Mouse (Mus musculus) right cerebral cortex, postnatal 25 days (tissue): Measurements from ENCODE around the gene Hoxb6.

Experiments
- DNase-seq: peaks from one replicate; pipeline ENCODE4 v3.0.0; 2022

Hoxb6 gene

GRCm38 (mm10) chr11:96302381-96303150, 10.3 kb downstream of the Hoxb6 start:
- DNase-seq = no peak

GRCm38 (mm10) chr11:96303151-96304099, 11.1 kb downstream of the Hoxb6 start, which contains the start of gene Hoxb5:
Gene Hoxb5, plus strand, starts transcription at chr11:96303336.
- DNase-seq = no peak

DNA sequence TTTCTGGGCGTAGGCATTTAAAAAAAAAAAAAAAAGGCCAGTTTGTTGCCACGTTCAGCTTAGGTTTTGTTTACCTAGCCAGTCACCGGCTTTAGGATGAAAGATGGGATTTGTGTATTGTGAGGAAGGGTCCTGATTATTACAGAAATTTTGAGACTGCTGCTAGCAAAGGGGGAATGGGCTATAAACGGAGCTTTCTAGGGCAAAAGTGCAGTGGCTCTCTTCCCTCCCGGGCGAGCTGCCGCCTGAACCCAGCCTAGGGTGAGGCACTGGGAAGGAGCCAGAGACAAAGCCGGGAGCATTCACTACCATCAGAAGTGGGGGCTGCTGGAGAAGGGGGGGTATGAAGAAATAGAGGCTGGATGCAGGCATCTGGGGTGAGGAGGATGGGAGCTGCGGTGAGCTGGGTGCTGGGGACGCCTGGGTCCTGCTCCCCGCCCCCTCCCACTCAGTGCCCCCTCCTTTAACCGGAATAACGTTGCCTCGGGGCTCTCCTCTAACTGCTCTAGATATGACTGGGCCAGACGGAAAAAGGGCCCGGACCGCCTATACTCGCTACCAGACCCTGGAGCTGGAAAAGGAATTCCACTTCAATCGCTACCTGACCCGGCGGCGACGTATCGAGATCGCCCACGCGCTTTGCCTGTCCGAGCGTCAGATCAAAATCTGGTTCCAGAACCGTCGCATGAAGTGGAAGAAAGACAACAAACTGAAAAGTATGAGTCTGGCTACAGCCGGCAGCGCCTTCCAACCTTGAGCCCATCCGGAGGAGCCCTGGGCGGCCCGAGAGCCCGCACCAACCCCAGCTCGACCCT, 12.3 kb downstream of the Hoxb6 start:
- no peak for DNase-seq

DNA sequence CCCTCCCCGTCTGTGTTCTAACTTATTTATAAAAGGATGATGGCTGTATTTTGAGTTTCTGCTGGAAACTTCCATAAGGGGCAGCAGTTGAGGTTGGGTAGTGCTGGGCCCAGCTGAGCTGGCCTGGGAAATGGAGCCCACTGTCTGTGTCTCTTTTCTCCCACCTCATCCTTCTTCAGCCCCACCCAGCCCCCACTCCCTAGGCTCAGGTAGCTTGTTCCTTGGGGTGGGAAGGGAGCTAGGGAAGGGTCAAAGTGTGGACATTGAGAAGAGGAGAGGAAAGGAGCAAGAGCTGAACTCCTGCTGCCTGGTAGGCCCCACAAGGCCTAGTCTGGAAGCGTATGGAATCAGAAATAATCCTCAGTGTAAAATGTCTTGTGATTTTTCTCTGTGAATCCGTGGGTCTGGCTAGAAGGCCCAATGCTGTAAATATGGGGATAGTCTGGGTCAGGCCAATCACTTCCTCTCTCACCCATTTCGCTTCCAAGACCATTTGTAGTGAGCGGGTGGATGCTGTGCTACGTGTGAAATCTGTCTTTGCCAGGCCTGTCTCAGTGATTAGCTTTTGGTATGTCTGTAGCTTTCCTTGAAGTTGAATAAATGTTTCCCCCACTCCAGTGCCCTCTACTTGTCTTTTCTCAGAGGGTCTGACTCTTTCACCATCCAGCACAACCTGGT, 13.4 kb downstream of the Hoxb6 start:
- DNase-seq = no peak

GRCm38 (mm10) chr11:96306183-96306907, 14.1 kb downstream of the Hoxb6 start:
- DNase-seq = no peak

GRCm38 (mm10) chr11:96306908-96307269, 14.6 kb downstream of the Hoxb6 start:
- DNase-seq = no peak

GRCm38 (mm10) chr11:96308763-96309162, 16.5 kb downstream of the Hoxb6 start:
- DNase-seq = no peak

GRCm38 (mm10) chr11:96309288-96309687, 17.0 kb downstream of the Hoxb6 start:
- DNase-seq = no peak

GRCm38 (mm10) chr11:96310183-96310938, 18.1 kb downstream of the Hoxb6 start:
- DNase-seq = no peak

DNA sequence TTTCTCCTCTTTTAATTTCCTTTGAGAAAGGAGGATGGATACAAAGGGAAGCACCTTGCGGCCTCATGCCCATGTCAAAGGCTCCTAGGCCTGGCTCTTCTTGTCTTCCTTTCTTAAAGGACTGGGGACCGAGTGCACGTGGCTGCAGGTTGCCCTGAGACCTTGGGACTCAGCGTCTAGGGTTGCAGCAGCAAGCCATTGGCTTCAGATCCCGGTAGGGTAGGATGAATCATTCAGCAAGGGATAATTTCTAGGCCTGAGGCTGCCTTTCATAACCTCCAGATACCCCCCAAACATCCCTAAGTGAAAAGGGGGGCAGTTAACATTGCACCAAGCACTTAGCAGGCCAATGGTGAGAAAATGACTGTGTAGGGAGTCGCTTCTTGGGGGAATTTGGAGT, 18.8 kb downstream of the Hoxb6 start:
- DNase-seq = no peak

GRCm38 (mm10) chr11:96311520-96312417, 19.5 kb downstream of the Hoxb6 start:
- DNase-seq = no peak

- no peak for DNase-seq
Observed at GRCm38 (mm10) chr11:96313134-96313533, 20.9 kb downstream of the Hoxb6 start.

DNA sequence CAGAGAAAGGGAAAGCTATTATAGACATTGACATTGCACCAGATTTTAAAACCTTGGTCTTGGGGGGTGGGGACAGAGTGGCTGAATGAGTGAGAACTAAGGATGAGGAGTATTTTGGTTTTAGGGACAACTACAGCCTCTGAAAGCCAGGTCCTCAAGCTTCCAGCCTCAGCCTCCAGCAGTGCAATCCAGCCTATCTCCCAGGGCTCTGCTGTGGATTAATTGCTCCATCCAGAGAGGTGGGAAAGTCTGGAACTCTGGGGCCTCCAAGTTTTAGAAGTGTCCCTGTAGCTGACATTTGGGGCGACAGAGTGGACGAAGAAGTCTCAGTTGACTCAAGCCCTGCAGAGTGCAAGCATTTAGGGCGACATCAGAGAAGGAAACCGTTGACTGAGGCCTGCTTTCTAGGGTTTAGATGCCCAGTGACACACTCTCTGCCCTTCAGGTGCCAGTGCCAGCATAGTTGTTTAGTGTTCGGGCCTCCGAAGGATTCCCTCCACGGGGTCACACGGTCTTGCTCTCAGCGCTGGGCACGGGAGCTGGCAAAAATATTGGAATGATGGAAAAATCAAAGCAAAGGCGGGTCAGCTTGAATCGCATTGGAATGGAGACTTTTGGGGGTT, 21.6 kb downstream of the Hoxb6 start:
- no peak for DNase-seq

DNA sequence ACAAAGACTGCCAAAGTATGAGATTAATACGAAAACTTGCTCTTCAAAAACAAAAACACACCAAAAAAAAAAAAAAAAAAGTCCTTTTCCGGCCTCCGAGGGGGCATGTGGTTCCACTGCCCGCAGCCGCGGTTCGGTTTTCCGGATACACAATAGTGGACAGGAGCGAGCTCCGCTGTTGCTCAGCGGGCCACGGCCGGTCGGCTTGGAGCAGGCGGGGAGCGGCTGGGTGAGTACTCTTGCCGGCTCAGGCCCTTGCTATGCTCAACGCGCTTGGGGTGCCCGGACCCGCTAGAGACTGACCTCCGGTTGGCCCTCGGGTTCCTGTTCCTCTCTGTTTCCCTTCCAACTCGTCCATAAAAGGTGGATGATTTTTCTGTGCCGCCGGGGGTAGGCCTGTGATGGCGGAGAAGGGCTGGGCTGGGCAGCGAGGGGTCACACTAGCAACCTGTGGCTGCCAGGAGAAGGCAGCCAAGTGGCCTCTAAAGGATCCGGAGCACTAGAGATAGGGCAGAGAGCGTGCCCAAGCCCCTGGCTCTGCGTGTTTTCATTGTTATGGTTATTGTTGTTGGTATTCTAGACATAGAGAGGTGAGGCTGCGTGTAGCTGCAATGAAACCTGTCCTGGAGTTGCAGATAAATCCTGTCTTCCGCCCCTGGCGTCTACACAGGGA, 22.5 kb downstream of the Hoxb6 start:
- DNase-seq = no peak

DNA sequence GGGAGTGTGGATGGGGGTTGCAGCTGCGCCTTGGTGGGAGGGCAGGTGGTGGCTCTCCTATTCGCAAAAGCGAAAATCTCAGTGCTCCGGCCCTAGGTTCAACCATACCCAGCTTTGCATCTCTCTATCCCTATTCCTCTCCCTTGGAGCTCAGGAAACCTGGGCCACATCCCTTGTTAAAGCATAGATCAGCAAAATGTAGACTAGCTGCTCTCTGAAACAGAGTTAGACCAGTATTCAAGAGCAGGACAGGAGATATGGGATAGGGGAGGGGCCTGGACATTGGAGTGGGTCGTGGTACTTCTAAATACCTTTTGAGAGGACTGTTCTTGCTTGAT, 23.0 kb downstream of the Hoxb6 start:
- DNase-seq = no peak

DNA sequence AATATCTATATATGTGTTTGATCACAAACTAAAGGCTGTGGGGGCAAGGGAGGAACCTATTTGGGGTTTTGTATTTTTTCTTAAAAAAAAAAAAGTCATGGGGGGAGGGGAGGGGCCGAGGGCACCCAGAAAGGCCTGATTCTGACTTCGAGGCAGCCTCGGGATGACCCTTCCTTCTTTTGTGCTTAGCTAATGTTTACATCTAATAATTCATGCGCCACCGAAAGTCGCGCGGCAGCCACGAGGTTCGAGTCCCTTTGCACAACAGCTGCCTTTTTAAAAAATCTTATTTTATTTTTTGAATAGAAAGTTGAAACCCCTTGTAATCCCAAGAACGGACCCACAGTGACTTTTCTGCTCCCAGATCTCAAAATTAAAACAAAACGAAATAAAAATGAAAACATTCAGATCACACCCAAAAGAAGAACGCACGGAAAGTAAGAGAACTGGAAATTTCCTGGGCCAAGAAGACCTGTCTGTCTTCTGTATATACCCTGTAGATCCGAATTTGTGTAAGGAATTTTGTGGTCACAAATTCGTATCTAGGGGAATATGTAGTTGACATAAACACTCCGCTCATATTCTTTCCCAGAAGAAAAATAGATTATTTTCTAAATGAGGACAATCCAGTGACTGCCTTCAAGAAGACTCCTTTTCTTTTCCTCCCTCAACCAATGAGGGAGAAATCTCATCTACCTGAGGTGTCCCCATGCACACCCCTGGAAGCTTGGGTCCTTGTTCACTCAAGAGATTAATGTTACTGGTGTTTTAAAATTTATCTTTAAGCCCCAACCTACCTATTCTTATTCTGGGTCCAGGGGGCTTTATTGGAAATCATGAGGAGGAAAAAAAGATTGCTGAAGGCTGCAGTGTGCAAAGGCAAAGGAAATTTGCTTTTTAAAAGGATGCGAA, 24.7 kb downstream of the Hoxb6 start:
- DNase-seq = no peak

DNA sequence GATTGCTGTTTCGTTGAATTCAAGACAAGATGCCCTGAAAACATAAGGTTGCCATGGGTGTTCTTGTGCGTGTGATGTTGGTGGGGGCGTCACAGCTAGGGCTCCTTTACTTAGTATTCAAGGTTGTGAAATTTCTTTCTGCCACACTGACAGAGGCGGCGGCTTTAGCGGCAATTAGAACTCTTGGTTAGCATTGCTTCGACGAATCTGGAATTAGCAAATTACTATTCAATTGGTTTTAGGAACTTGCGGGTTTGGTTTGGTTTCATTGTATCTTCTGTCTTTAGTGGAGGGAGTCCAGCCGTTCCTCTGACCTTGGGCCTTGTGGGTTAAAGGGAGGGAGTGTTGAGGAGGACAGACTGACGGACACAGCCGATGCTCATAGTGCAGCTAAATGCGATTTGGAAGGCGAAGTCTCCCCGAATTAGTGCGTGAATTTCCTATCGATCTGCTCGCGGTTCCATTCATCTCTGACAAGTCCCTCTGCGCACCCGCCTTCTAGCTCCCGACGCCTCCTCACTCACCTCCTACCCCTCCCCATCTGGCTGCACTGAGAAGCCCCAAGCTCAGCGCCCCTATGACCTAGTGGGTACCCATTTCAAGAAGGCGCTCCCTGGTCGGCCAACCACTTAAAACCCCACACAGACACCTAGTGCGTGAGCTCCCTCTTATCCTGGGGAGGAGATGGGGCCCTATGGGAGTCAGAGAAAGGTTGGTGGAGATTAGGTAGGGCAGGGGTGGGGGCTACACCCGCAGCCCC, 25.5 kb downstream of the Hoxb6 start, which contains the start of gene Hoxb4:
Gene Hoxb4, plus strand, starts transcription at position 660 of the 760 bp plus-strand sequence.
- DNase-seq = no peak
